In genomic region chr14:95493154-95493553, GRCm38 (mm10) we compare ENCODE assay signal across 24 mouse cellular contexts.
"Had no signal": no experiment of that assay in that cellular context is flagged by ENCODE, and none has a peak within 500 bp of the region (broad histone marks: within the 10 kb centered on the region; RNA-seq: fewer than 3 reads in every experiment).

No protein-coding gene starts in this region.

- ATAC-seq: hindbrain, postnatal 0 days; intestine, embryonic 16.5 days; liver, embryonic 12.5 days had no signal

- H3K4me2 ChIP-seq: heart, embryonic 11.5 days; heart, embryonic 13.5 days; heart, embryonic 15.5 days; hindbrain, embryonic 15.5 days; kidney, embryonic 15.5 days; limb, embryonic 13.5 days; limb, embryonic 15.5 days; liver, embryonic 12.5 days had no signal

- H3K36me3 ChIP-seq: heart, embryonic 13.5 days; heart, embryonic 15.5 days; hindbrain, embryonic 15.5 days; kidney, embryonic 15.5 days; limb, embryonic 13.5 days; limb, embryonic 15.5 days; liver, embryonic 12.5 days had no signal

- DNase-seq: gastrocnemius, postnatal 14 days; gastrocnemius, postnatal 36 days; heart, adult 2 months; heart, postnatal 14 days; heart, postnatal 36 days; kidney, adult 11 months; kidney, adult 2 months; kidney, adult 9 months; kidney, postnatal 14 days; kidney, postnatal 36 days; layer of hippocampus, adult 9-11 months; layer of hippocampus, postnatal 36 days; left cerebral cortex, postnatal 4 days had no signal

- H3K9ac ChIP-seq: heart, embryonic 13.5 days; heart, embryonic 15.5 days; hindbrain, embryonic 15.5 days; kidney, embryonic 15.5 days; limb, embryonic 13.5 days; limb, embryonic 15.5 days; liver, embryonic 12.5 days had no signal

- H3K27me3 ChIP-seq: heart, embryonic 13.5 days; heart, embryonic 15.5 days; hindbrain, embryonic 15.5 days; kidney, embryonic 15.5 days; limb, embryonic 13.5 days; limb, embryonic 15.5 days; liver, embryonic 12.5 days had no signal

- H3K9me3 ChIP-seq: heart, embryonic 13.5 days; heart, embryonic 15.5 days; hindbrain, embryonic 15.5 days; kidney, embryonic 15.5 days; limb, embryonic 13.5 days; limb, embryonic 15.5 days; liver, embryonic 12.5 days had no signal

- H3K27ac ChIP-seq: heart, adult 2 months; heart, embryonic 13.5 days; heart, embryonic 15.5 days; hindbrain, embryonic 15.5 days; hindbrain, postnatal 0 days; kidney, embryonic 15.5 days; kidney, postnatal 0 days; limb, embryonic 13.5 days; limb, embryonic 15.5 days; liver, embryonic 12.5 days had no signal

- H3K4me1 ChIP-seq: heart, embryonic 13.5 days; heart, embryonic 15.5 days; hindbrain, embryonic 15.5 days; kidney, embryonic 15.5 days; limb, embryonic 13.5 days; limb, embryonic 15.5 days; liver, embryonic 12.5 days had no signal

- H3K4me3 ChIP-seq: heart, adult 2 months; heart, embryonic 13.5 days; heart, embryonic 15.5 days; hindbrain, embryonic 15.5 days; kidney, embryonic 15.5 days; limb, embryonic 13.5 days; limb, embryonic 15.5 days; liver, embryonic 12.5 days had no signal
